ENCODE assay signal across 22 mouse cellular contexts in genomic region chr13:57673399-57673798, GRCm38 (mm10).
A peak's percentile ranks its signal among the peaks of the same experiment; 100 is the strongest.
DNase-seq lines count a peak whose midpoint lies in the region; ATAC-seq lines count a peak whose summit lies in the region.
"Had no signal": no experiment of that assay in that cellular context is flagged by ENCODE, and none has a peak within 500 bp of the region (broad histone marks: within the 10 kb centered on the region; RNA-seq: fewer than 3 reads in every experiment).

No protein-coding gene starts in this region.

- H3K27ac ChIP-seq in hindbrain, embryonic 15.5 days (replicated peaks): no peak overlapping the region
- H3K27ac ChIP-seq in hindbrain, embryonic 14.5 days: no peak overlapping the region
- H3K27ac ChIP-seq in liver, embryonic 12.5 days: peak overlapping the region; percentile 93
- H3K27ac ChIP-seq in liver, embryonic 16.5 days (ENCODE audit: low read length): peak overlapping the region; percentile 66
- H3K27ac ChIP-seq: embryonic facial prominence, embryonic 12.5 days; forebrain, embryonic 13.5 days; gastrocnemius, adult 2 months; heart, embryonic 13.5 days; hindbrain, embryonic 12.5 days; intestine, embryonic 15.5 days had no signal

- H3K27me3 ChIP-seq in hindbrain, embryonic 15.5 days: no peaks in the 10 kb centered on the region
- no peaks in the 10 kb centered on the region for H3K27me3 ChIP-seq in hindbrain, embryonic 14.5 days (ENCODE audit: control insufficient read depth, insufficient read depth, low read length)
- no peaks in the 10 kb centered on the region for H3K27me3 ChIP-seq in liver, embryonic 12.5 days (replicated peaks)
- H3K27me3 ChIP-seq in liver, embryonic 16.5 days (ENCODE audit: control insufficient read depth, insufficient read depth, low read depth, low read length): no peaks in the 10 kb centered on the region
- H3K27me3 ChIP-seq: embryonic facial prominence, embryonic 12.5 days; heart, embryonic 13.5 days; hindbrain, embryonic 12.5 days; intestine, embryonic 15.5 days had no signal

- WGBS in hindbrain, embryonic 15.5 days: 94% methylated on average over 1 of the region's 1 CpGs
- WGBS in hindbrain, embryonic 14.5 days: 92% methylated on average over 1 of the region's 1 CpGs
- 70% methylated on average over 1 of the region's 1 CpGs for WGBS in liver, embryonic 12.5 days (ENCODE audit: insufficient replicate concordance)
- WGBS in liver, embryonic 16.5 days (ENCODE audit: insufficient replicate concordance): 73% methylated on average over 1 of the region's 1 CpGs

- H3K4me3 ChIP-seq in hindbrain, embryonic 15.5 days: no peak overlapping the region
- H3K4me3 ChIP-seq in hindbrain, embryonic 14.5 days (replicated peaks; ENCODE audit: low read length): no peak overlapping the region
- no peak overlapping the region for H3K4me3 ChIP-seq in liver, embryonic 12.5 days
- no peak overlapping the region for H3K4me3 ChIP-seq in liver, embryonic 16.5 days (ENCODE audit: low read depth, low read length)
- H3K4me3 ChIP-seq: embryonic facial prominence, embryonic 12.5 days; forebrain, embryonic 13.5 days; gastrocnemius, adult 2 months; heart, embryonic 13.5 days; hindbrain, embryonic 12.5 days; intestine, embryonic 15.5 days had no signal

- H3K9me3 ChIP-seq in hindbrain, embryonic 15.5 days: no peaks in the 10 kb centered on the region
- H3K9me3 ChIP-seq in hindbrain, embryonic 14.5 days (ENCODE audit: control insufficient read depth, low read length): no peaks in the 10 kb centered on the region
- H3K9me3 ChIP-seq in liver, embryonic 12.5 days (replicated peaks): no peaks in the 10 kb centered on the region
- H3K9me3 ChIP-seq in liver, embryonic 16.5 days (replicated peaks; ENCODE audit: control insufficient read depth, low read length): no peaks in the 10 kb centered on the region
- H3K9me3 ChIP-seq: embryonic facial prominence, embryonic 12.5 days; forebrain, embryonic 13.5 days; heart, embryonic 13.5 days; hindbrain, embryonic 12.5 days; intestine, embryonic 15.5 days had no signal

- no peaks in the 10 kb centered on the region for H3K36me3 ChIP-seq in hindbrain, embryonic 15.5 days
- H3K36me3 ChIP-seq in hindbrain, embryonic 14.5 days (replicated peaks; ENCODE audit: control insufficient read depth, insufficient read depth): no peaks in the 10 kb centered on the region
- H3K36me3 ChIP-seq in liver, embryonic 12.5 days: no peaks in the 10 kb centered on the region
- H3K36me3 ChIP-seq in liver, embryonic 16.5 days (ENCODE audit: control insufficient read depth, insufficient read depth): no peaks in the 10 kb centered on the region
- H3K36me3 ChIP-seq: embryonic facial prominence, embryonic 12.5 days; heart, embryonic 13.5 days; hindbrain, embryonic 12.5 days; intestine, embryonic 15.5 days had no signal

- no peak overlapping the region for H3K9ac ChIP-seq in hindbrain, embryonic 15.5 days
- H3K9ac ChIP-seq in hindbrain, embryonic 14.5 days: no peak overlapping the region
- H3K9ac ChIP-seq in liver, embryonic 12.5 days: 0 out of 2 replicates have a peak overlapping the region, but pooled peaks have one; percentile 24
- H3K9ac ChIP-seq in liver, embryonic 16.5 days (ENCODE audit: low read depth, low read length): no peak overlapping the region
- H3K9ac ChIP-seq: embryonic facial prominence, embryonic 12.5 days; forebrain, embryonic 13.5 days; forebrain, postnatal 0 days; heart, embryonic 13.5 days; hindbrain, embryonic 12.5 days; intestine, embryonic 15.5 days had no signal

- DNase-seq in hindbrain, embryonic 14.5 days (ENCODE audit: low spot score): no peak
- DNase-seq in c-Kit-positive CD71-positive TER-119-positive erythroid progenitor cells, embryonic 14.5 days (ENCODE audit: low spot score): peak; percentile 42
- DNase-seq in layer of hippocampus, adult 9-10 months (ENCODE audit: low spot score): no peak
- no peak for DNase-seq in kidney, adult 18-20 months
- DNase-seq: adrenal gland, adult 8-10 months; adrenal gland, postnatal 36 days; cerebellum, adult 11-12 months; cerebellum, adult 9-10 months; cerebellum, postnatal 25 days; forebrain, postnatal 0 days; gastrocnemius, adult 2 months; gastrocnemius, postnatal 36 days; heart, adult 18-20 months; heart, postnatal 4 days had no signal

- 0 out of 2 replicates have a peak, but pooled peaks have one; percentile 30 for ATAC-seq in hindbrain, embryonic 15.5 days (ENCODE audit: low FRiP score, low read depth)
- no peak for ATAC-seq in hindbrain, embryonic 14.5 days (ENCODE audit: low FRiP score)
- ATAC-seq in liver, embryonic 12.5 days: peak; percentile 52
- ATAC-seq in liver, embryonic 16.5 days (ENCODE audit: low read depth): peak; percentile 58
- ATAC-seq: forebrain, embryonic 13.5 days; forebrain, postnatal 0 days had no signal

- H3K4me2 ChIP-seq in hindbrain, embryonic 15.5 days: no peak overlapping the region
- no peak overlapping the region for H3K4me2 ChIP-seq in hindbrain, embryonic 14.5 days (replicated peaks)
- peak overlapping the region; percentile 50 for H3K4me2 ChIP-seq in liver, embryonic 12.5 days
- peak overlapping the region; percentile 15; the same call in 1 of the 2 replicates for H3K4me2 ChIP-seq in liver, embryonic 16.5 days (ENCODE audit: low read depth, low read length)
- H3K4me2 ChIP-seq: embryonic facial prominence, embryonic 12.5 days; forebrain, embryonic 13.5 days; heart, embryonic 13.5 days; hindbrain, embryonic 12.5 days; intestine, embryonic 15.5 days had no signal

- peaks cover 19% of the 10 kb centered on the region for H3K4me1 ChIP-seq in hindbrain, embryonic 15.5 days (replicated peaks)
- peaks cover 16% of the 10 kb centered on the region for H3K4me1 ChIP-seq in hindbrain, embryonic 14.5 days (replicated peaks; ENCODE audit: control insufficient read depth, insufficient read depth, low read length)
- H3K4me1 ChIP-seq in liver, embryonic 12.5 days: peaks cover 68% of the 10 kb centered on the region
- H3K4me1 ChIP-seq in liver, embryonic 16.5 days (ENCODE audit: control insufficient read depth, low read depth, low read length): peaks cover 35% of the 10 kb centered on the region
- H3K4me1 ChIP-seq: intestine, embryonic 15.5 days had no signal

Comparison
In these comparisons a context has a peak if more than half of its experiments do, and no peak if none do; other contexts are left out.
1. H3K27ac ChIP-seq: peak in liver, embryonic 12.5 days (single experiment) and liver, embryonic 16.5 days (single experiment); none in hindbrain, embryonic 15.5 days (single experiment) and hindbrain, embryonic 14.5 days (single experiment).
2. H3K4me2 ChIP-seq: peak in liver, embryonic 12.5 days (single experiment) and liver, embryonic 16.5 days (single experiment); none in hindbrain, embryonic 15.5 days (single experiment) and hindbrain, embryonic 14.5 days (single experiment).